Mouse (Mus musculus): ENCODE data around the gene Wdr34. TPM values are rescaled to one million over a fixed set of nuclear protein-coding genes. Genes with fewer than 3 reads are reported as not detected.
A peak's percentile ranks its signal among the peaks of the same experiment; 100 is the strongest.

Wdr34 gene
- polyA plus RNA-seq, 1 experiment from 2014 or later = 33.9 TPM

DNA sequence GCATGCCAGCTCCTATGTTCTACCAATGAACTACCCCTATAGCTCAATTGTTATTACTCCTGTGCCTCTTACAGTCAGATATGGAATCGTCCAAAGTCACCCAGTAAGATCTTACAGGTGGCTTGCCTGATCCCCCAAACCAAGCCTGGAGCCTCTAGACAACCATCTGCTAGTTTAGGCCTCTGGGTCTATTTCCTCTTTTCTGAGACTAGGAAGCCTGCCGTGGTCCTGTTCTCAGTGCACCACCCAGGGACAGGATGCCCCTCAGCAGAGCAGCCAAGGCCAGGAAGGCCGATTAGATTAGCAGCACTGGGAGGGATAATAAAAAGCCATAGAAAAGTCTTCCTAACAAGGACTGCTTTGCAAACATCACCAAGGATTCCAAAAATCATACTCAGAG, 1.1 kb upstream of the Wdr34 start:
- Histone ChIP-seq H3K4me3 (ENCODE audit: low read depth, low read length) (no peak overlapping the region), H3K27ac (ENCODE audit: low read depth, low read length) (no peak overlapping the region)

DNA sequence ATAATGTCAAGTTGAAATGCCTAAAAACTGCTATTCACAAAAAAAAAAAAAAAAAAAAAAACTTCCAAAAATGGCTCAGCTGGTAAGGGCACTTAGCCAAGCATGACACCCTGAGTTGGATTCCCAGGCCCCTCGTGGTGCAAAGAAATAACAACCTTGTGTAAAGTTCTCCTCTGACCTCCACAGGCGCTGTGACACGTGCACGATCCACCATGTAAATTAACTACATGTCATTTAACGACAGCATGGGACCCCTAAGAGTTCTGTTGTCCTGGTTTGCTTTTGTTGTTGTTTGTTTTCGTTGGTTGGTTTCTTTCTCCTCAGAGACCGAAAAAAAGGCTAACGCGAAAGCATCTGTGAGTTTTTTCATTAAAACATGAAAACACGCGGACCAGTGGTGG, 580 bp downstream of the Wdr34 start:
- Histone ChIP-seq H3K27ac (ENCODE audit: low read depth, low read length) (peak overlapping the region; percentile 85; the same call in 1 of the 2 replicates), H3K36me3 (ENCODE audit: control insufficient read depth, insufficient read depth, low read length) (no peaks in the 10 kb centered on the region), H3K9ac (ENCODE audit: low read depth, low read length) (peak overlapping the region; percentile 71), H3K4me3 (ENCODE audit: low read depth, low read length) (peak overlapping the region; percentile 56), H3K4me2 (replicated peaks; ENCODE audit: low read depth, low read length) (peak overlapping the region; percentile 56), H3K9me3 (ENCODE audit: control insufficient read depth, low read length) (no peaks in the 10 kb centered on the region), H3K27me3 (ENCODE audit: control insufficient read depth, insufficient read depth, low read length) (no peaks in the 10 kb centered on the region), H3K4me1 (replicated peaks; ENCODE audit: control insufficient read depth, insufficient read depth, low read length) (no peaks in the 10 kb centered on the region)
- DNase-seq (ENCODE audit: low spot score) (no peak), ATAC-seq (ENCODE audit: low FRiP score) (no peak)
- WGBS = 61% methylated on average over 11 of the region's 11 CpGs

More for the DNA sequence above, 1.1 kb upstream of the Wdr34 start:
- Histone ChIP-seq H3K9ac (ENCODE audit: low read depth, low read length) (no peak overlapping the region), H3K36me3 (ENCODE audit: control insufficient read depth, insufficient read depth, low read length) (no peaks in the 10 kb centered on the region), H3K4me2 (replicated peaks; ENCODE audit: low read depth, low read length) (no peak overlapping the region), H3K9me3 (ENCODE audit: control insufficient read depth, low read length) (no peaks in the 10 kb centered on the region), H3K4me1 (replicated peaks; ENCODE audit: control insufficient read depth, insufficient read depth, low read length) (no peaks in the 10 kb centered on the region), H3K27me3 (ENCODE audit: control insufficient read depth, insufficient read depth, low read length) (no peaks in the 10 kb centered on the region)
- WGBS = 89% methylated on average over 3 of the region's 3 CpGs
- no peak for ATAC-seq (ENCODE audit: low FRiP score)
- no peak for DNase-seq (ENCODE audit: low spot score)

DNA sequence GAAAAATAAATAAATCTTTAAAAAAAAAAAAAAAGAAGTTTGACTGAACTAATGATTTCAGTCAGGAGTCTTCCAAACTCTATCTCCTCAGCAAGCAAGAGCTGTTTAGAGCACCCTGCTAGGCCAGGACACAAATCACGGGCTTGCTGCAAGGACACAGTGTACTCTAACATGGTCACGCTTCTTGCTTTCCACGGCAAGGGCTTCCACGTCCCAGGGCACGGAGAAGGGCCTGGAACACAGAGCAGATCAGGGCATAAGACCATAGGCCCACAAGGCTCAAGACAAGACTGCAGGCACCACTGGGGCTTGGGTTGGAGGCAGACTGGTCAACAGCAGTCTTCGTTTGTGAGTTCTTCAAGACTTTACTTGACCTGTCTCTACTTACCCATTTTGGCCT, 1.6 kb downstream of the Wdr34 start:
- DNase-seq (ENCODE audit: low spot score) (no peak), ATAC-seq (ENCODE audit: low FRiP score) (no peak)
- H3K9me3 ChIP-seq (ENCODE audit: control insufficient read depth, low read length) = no peaks in the 10 kb centered on the region
- H3K36me3 ChIP-seq (ENCODE audit: control insufficient read depth, insufficient read depth, low read length) = no peaks in the 10 kb centered on the region
- H3K27me3 ChIP-seq (ENCODE audit: control insufficient read depth, insufficient read depth, low read length) = no peaks in the 10 kb centered on the region
- H3K9ac ChIP-seq (ENCODE audit: low read depth, low read length) = no peak overlapping the region
- H3K4me1 ChIP-seq (replicated peaks; ENCODE audit: control insufficient read depth, insufficient read depth, low read length) = no peaks in the 10 kb centered on the region
- H3K4me2 ChIP-seq (replicated peaks; ENCODE audit: low read depth, low read length) = no peak overlapping the region
- H3K27ac ChIP-seq (ENCODE audit: low read depth, low read length) = no peak overlapping the region
- H3K4me3 ChIP-seq (ENCODE audit: low read depth, low read length) = no peak overlapping the region
- 98% methylated on average over 6 of the region's 6 CpGs for WGBS

DNA sequence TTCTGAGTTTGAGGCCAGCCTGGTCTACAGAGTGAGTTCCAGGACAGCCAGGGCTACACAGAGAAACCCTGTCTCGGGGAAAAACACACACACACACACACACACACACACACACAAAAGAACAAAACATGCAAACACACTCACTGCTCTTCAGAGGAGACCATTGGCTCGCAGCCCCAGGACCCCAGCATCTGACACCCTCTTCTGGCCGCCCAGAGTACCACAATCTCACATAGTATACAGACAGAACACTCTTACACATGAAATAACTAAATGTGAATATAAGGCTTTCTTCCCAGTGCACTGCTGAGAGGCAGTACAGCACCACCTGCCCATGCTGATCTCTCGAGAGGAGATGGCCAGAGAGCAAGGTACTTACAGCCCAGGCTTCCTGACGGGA, 4.1 kb downstream of the Wdr34 start:
- WGBS = 85% methylated on average over 5 of the region's 5 CpGs
- DNase-seq (ENCODE audit: low spot score) = no peak
- no peak overlapping the region for H3K27ac ChIP-seq (ENCODE audit: low read depth, low read length)

DNA sequence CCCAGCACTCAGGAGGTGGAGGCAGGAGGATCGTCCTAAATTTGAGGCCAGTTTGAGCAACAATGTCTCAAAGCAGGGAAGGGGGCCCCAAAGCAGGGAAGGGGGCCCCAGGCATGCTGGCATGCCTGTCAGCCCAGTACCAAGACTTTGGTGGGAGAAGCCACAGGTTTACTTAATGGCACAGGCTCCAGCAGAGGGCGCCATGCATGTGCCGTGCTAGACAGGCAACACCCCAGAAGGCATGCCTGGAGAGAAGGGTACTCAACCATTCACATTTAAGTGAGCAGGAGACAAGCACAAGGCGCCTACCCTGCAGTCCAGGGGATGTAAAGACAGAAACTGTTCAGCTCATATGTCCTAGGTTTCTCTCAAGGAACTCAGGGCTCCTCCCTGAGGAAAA, 6.2 kb downstream of the Wdr34 start:
- Histone ChIP-seq H3K4me1 (replicated peaks; ENCODE audit: control insufficient read depth, insufficient read depth, low read length) (no peaks in the 10 kb centered on the region), H3K27me3 (ENCODE audit: control insufficient read depth, insufficient read depth, low read length) (no peaks in the 10 kb centered on the region), H3K27ac (ENCODE audit: low read depth, low read length) (no peak overlapping the region), H3K9ac (ENCODE audit: low read depth, low read length) (no peak overlapping the region), H3K4me3 (ENCODE audit: low read depth, low read length) (no peak overlapping the region), H3K4me2 (replicated peaks; ENCODE audit: low read depth, low read length) (no peak overlapping the region), H3K36me3 (ENCODE audit: control insufficient read depth, insufficient read depth, low read length) (no peaks in the 10 kb centered on the region), H3K9me3 (ENCODE audit: control insufficient read depth, low read length) (no peaks in the 10 kb centered on the region)
- peak; percentile 87 for DNase-seq (ENCODE audit: low spot score)
- 7% methylated on average over 4 of the region's 4 CpGs for WGBS
- ATAC-seq (ENCODE audit: low FRiP score) = no peak

More for the DNA sequence above, 4.1 kb downstream of the Wdr34 start:
- no peak for ATAC-seq (ENCODE audit: low FRiP score)
- Histone ChIP-seq H3K4me2 (replicated peaks; ENCODE audit: low read depth, low read length) (no peak overlapping the region), H3K4me3 (ENCODE audit: low read depth, low read length) (no peak overlapping the region), H3K4me1 (replicated peaks; ENCODE audit: control insufficient read depth, insufficient read depth, low read length) (no peaks in the 10 kb centered on the region), H3K9me3 (ENCODE audit: control insufficient read depth, low read length) (no peaks in the 10 kb centered on the region), H3K27me3 (ENCODE audit: control insufficient read depth, insufficient read depth, low read length) (no peaks in the 10 kb centered on the region), H3K36me3 (ENCODE audit: control insufficient read depth, insufficient read depth, low read length) (no peaks in the 10 kb centered on the region), H3K9ac (ENCODE audit: low read depth, low read length) (no peak overlapping the region)

DNA sequence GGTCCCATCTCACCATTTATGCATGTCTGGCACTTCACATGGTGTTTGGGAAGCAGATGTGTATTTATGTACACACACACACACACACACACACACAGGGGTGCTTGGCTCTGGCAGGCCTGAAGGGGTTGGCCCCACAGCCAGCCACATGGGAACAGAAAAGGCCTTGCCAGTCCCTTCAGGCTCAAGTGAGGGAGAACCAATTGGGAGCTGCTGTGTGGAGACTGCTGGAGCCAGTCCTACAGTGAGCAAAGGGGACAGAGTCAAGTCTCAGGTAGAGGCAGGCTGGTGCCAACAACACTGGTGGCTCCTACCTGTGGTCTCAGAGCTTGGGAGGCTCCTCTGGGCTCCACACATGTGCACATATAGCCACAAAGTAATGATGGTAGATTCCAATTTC, 9.0 kb downstream of the Wdr34 start:
- no peak for DNase-seq (ENCODE audit: low spot score)
- Histone ChIP-seq H3K27ac (ENCODE audit: low read depth, low read length) (no peak overlapping the region), H3K27me3 (ENCODE audit: control insufficient read depth, insufficient read depth, low read length) (no peaks in the 10 kb centered on the region), H3K36me3 (ENCODE audit: control insufficient read depth, insufficient read depth, low read length) (no peaks in the 10 kb centered on the region), H3K4me3 (ENCODE audit: low read depth, low read length) (no peak overlapping the region), H3K9me3 (ENCODE audit: control insufficient read depth, low read length) (no peaks in the 10 kb centered on the region), H3K4me1 (replicated peaks; ENCODE audit: control insufficient read depth, insufficient read depth, low read length) (no peaks in the 10 kb centered on the region), H3K9ac (ENCODE audit: low read depth, low read length) (no peak overlapping the region), H3K4me2 (replicated peaks; ENCODE audit: low read depth, low read length) (no peak overlapping the region)
- ATAC-seq (ENCODE audit: low FRiP score) = no peak

DNA sequence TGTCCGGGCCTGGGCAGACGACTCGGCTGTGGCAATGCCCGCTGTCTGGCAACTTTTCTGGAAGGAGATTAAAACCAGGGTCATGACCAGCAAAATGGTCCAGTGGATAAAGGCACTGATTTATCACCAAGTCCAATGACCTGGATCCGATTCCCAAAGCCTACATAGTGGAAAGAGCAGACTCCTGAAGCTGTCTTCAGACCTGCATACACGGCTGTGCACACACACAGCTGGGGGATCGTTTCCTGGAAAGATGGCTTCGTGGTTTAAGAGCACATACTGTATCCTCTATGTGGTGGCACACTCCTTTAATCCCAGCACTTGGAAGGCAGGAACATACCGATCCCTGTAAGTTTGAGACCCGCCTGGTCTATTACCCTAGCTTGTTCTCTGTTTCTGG, 10.3 kb downstream of the Wdr34 start:
- 94% methylated on average over 10 of the region's 10 CpGs for WGBS
- ATAC-seq (ENCODE audit: low FRiP score) (no peak), DNase-seq (ENCODE audit: low spot score) (no peak)
- Histone ChIP-seq H3K4me1 (replicated peaks; ENCODE audit: control insufficient read depth, insufficient read depth, low read length) (no peaks in the 10 kb centered on the region), H3K4me2 (replicated peaks; ENCODE audit: low read depth, low read length) (no peak overlapping the region), H3K36me3 (ENCODE audit: control insufficient read depth, insufficient read depth, low read length) (no peaks in the 10 kb centered on the region), H3K27me3 (ENCODE audit: control insufficient read depth, insufficient read depth, low read length) (no peaks in the 10 kb centered on the region), H3K4me3 (ENCODE audit: low read depth, low read length) (no peak overlapping the region), H3K9me3 (ENCODE audit: control insufficient read depth, low read length) (no peaks in the 10 kb centered on the region), H3K27ac (ENCODE audit: low read depth, low read length) (no peak overlapping the region), H3K9ac (ENCODE audit: low read depth, low read length) (no peak overlapping the region)

DNA sequence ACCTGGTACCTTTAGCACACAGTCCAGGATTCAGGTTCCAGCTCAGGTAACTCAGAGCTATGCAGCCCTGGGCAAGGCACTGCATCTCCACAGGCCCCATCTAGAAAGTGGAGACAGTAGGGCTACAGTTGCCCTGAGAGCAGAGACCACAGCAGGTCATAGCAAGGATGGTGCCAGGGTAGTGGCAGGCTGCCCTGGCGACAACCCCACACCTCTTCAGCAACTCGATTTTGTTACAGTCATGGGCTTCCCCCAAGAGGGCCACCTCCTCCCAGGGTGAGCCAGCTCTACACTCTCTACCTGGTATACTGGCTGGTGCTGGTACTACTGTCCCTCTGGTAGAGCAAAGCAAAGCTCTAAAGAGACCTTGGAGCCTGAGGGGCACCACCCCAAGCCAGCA, 10.9 kb downstream of the Wdr34 start:
- no peak overlapping the region for H3K4me2 ChIP-seq (replicated peaks; ENCODE audit: low read depth, low read length)
- 91% methylated on average over 2 of the region's 2 CpGs for WGBS
- ATAC-seq (ENCODE audit: low FRiP score) (no peak), DNase-seq (ENCODE audit: low spot score) (no peak)
- H3K27ac ChIP-seq (ENCODE audit: low read depth, low read length) = no peak overlapping the region
- no peaks in the 10 kb centered on the region for H3K27me3 ChIP-seq (ENCODE audit: control insufficient read depth, insufficient read depth, low read length)
- no peaks in the 10 kb centered on the region for H3K4me1 ChIP-seq (replicated peaks; ENCODE audit: control insufficient read depth, insufficient read depth, low read length)
- no peaks in the 10 kb centered on the region for H3K9me3 ChIP-seq (ENCODE audit: control insufficient read depth, low read length)
- H3K36me3 ChIP-seq (ENCODE audit: control insufficient read depth, insufficient read depth, low read length) = no peaks in the 10 kb centered on the region
- H3K4me3 ChIP-seq (ENCODE audit: low read depth, low read length) = no peak overlapping the region
- no peak overlapping the region for H3K9ac ChIP-seq (ENCODE audit: low read depth, low read length)

DNA sequence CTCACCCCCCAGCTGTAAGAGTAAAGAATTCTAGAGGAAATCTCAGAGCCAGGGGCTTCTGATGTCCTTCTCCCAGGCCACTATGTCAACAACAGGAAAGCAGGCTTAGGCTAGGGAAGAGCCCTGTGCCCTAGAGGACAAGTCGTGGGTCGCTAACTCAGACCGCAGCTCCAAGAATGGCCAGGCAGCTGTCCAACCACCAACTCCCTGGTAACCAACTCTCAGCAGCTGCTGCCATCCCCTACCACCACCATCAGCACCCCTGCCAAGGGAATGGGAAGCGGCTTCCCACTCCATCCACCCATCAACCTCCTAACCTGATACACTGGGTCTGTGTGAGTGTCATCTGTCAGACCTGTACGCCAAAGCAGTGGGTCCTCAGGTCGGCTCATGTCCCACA, 15.7 kb downstream of the Wdr34 start:
- Histone ChIP-seq H3K4me1 (replicated peaks; ENCODE audit: control insufficient read depth, insufficient read depth, low read length) (no peaks in the 10 kb centered on the region), H3K9ac (ENCODE audit: low read depth, low read length) (no peak overlapping the region), H3K27me3 (ENCODE audit: control insufficient read depth, insufficient read depth, low read length) (no peaks in the 10 kb centered on the region), H3K9me3 (ENCODE audit: control insufficient read depth, low read length) (no peaks in the 10 kb centered on the region), H3K27ac (ENCODE audit: low read depth, low read length) (no peak overlapping the region), H3K4me2 (replicated peaks; ENCODE audit: low read depth, low read length) (no peak overlapping the region), H3K4me3 (ENCODE audit: low read depth, low read length) (no peak overlapping the region), H3K36me3 (ENCODE audit: control insufficient read depth, insufficient read depth, low read length) (peaks cover 21% of the 10 kb centered on the region)
- ATAC-seq (ENCODE audit: low FRiP score) (no peak), DNase-seq (ENCODE audit: low spot score) (no peak)
- WGBS = 76% methylated on average over 6 of the region's 6 CpGs
